Mouse (Mus musculus) kidney, postnatal 10 days (tissue): ENCODE measurements around the gene Gm17428.
"Not testable (repeated sequence)": the region's sequence is repeated elsewhere in the genome, so short reads cannot be mapped to it uniquely, and the experiment has no call there.

Experiments used
- DNase-seq: peaks from one replicate; pipeline ENCODE4 v3.0.0; 2021; ENCODE audit warnings: mixed read lengths

The Gm17428 gene

GRCm38 (mm10) chr14:54953664-54954206, 23.0 kb upstream of the Gm17428 start:
- no peak for DNase-seq

GRCm38 (mm10) chr14:54954474-54954873, 22.3 kb upstream of the Gm17428 start:
- DNase-seq, result no peak

GRCm38 (mm10) chr14:54955481-54955880, 21.3 kb upstream of the Gm17428 start:
- DNase-seq, result no peak

GRCm38 (mm10) chr14:54956533-54956932, 20.2 kb upstream of the Gm17428 start:
- no peak for DNase-seq

GRCm38 (mm10) chr14:54958503-54958902, 18.2 kb upstream of the Gm17428 start:
- no peak for DNase-seq

- no peak for DNase-seq
Observed at GRCm38 (mm10) chr14:54959197-54959596, 17.5 kb upstream of the Gm17428 start.

- not testable (repeated sequence) for DNase-seq
Observed at GRCm38 (mm10) chr14:54959853-54960613, 16.7 kb upstream of the Gm17428 start.

GRCm38 (mm10) chr14:54960769-54961168, 16.0 kb upstream of the Gm17428 start:
- no peak for DNase-seq

GRCm38 (mm10) chr14:54961487-54961886, 15.2 kb upstream of the Gm17428 start:
- no peak for DNase-seq

GRCm38 (mm10) chr14:54962714-54963113, 14.0 kb upstream of the Gm17428 start:
- DNase-seq, result no peak

- DNase-seq, result no peak
Observed at GRCm38 (mm10) chr14:54963727-54964126, 13.0 kb upstream of the Gm17428 start.

GRCm38 (mm10) chr14:54965044-54965443, 11.7 kb upstream of the Gm17428 start:
- no peak for DNase-seq

- DNase-seq, result no peak
Observed at GRCm38 (mm10) chr14:54965631-54966030, 11.1 kb upstream of the Gm17428 start.

- no peak for DNase-seq
Observed at GRCm38 (mm10) chr14:54966320-54966977, 10.3 kb upstream of the Gm17428 start, which contains the start of gene Myh6. Gene Myh6, minus strand, starts transcription at chr14:54966927.

GRCm38 (mm10) chr14:54967874-54968273, 8.9 kb upstream of the Gm17428 start:
- DNase-seq, result no peak

GRCm38 (mm10) chr14:54968344-54968743, 8.4 kb upstream of the Gm17428 start:
- DNase-seq, result no peak

- not testable (repeated sequence) for DNase-seq
Observed at GRCm38 (mm10) chr14:54972786-54973185, 3.9 kb upstream of the Gm17428 start.

- no peak for DNase-seq
Observed at GRCm38 (mm10) chr14:54974068-54974791, 2.5 kb upstream of the Gm17428 start.

- no peak for DNase-seq
Observed at GRCm38 (mm10) chr14:54978664-54979063, 1.9 kb downstream of the Gm17428 start.

GRCm38 (mm10) chr14:54981934-54982333, 5.2 kb downstream of the Gm17428 start:
- no peak for DNase-seq

- DNase-seq, result not testable (repeated sequence)
Observed at GRCm38 (mm10) chr14:54988350-54988874, 11.7 kb downstream of the Gm17428 start.

GRCm38 (mm10) chr14:54988882-54989281, 12.1 kb downstream of the Gm17428 start:
- no peak for DNase-seq

- no peak for DNase-seq
Observed at GRCm38 (mm10) chr14:54989886-54990441, 13.2 kb downstream of the Gm17428 start.
